Mouse (Mus musculus) heart, embryonic 10.5 days (tissue): Measurements from ENCODE around the gene AY074887. TPM values are rescaled to one million over a fixed set of nuclear protein-coding genes. Genes with fewer than 3 reads are reported as not detected.
A peak's percentile ranks its signal among the peaks of the same experiment; 100 is the strongest.

Experiments
- DNase-seq: peaks from one replicate; pipeline ENCODE4 v3.0.0-alpha.2; 2017; ENCODE audit warnings: low spot score
- H3K27ac ChIP-seq: fragments of 300-500 bp; sonication (generic); 2 replicates; pipeline ENCODE4 v1.5.1; 2016; ENCODE audit warnings: mild to moderate bottlenecking
- H3K27me3 ChIP-seq: fragments of 300-500 bp; sonication (generic); 2 replicates; pipeline ENCODE4 v1.6.1; 2016; ENCODE audit warnings: mild to moderate bottlenecking; ENCODE audit not compliant: poor library complexity, insufficient read depth, severe bottlenecking
- H3K36me3 ChIP-seq: fragments of 300-500 bp; sonication (generic); 2 replicates; pipeline ENCODE4 v1.6.1; 2016; ENCODE audit warnings: mild to moderate bottlenecking, moderate library complexity
- H3K4me1 ChIP-seq: fragments of 300-500 bp; sonication (generic); 2 replicates; pipeline ENCODE4 v1.6.1; 2016; ENCODE audit warnings: mild to moderate bottlenecking
- H3K4me3 ChIP-seq: fragments of 300-500 bp; sonication (generic); 2 replicates; pipeline ENCODE4 v1.5.1; 2016; ENCODE audit warnings: mild to moderate bottlenecking, moderate library complexity
- H3K9me3 ChIP-seq: fragments of 300-500 bp; sonication (generic); 2 replicates; pipeline ENCODE4 v1.6.1; 2016; ENCODE audit warnings: mild to moderate bottlenecking, moderate library complexity
- WGBS: fragments of 180-500 bp; shearing (Covaris S2); methylation state at CpG from one replicate; pipeline ENCODE4 v1.1.7; 2016; 5-methylcytosine and 5-hydroxymethylcytosine counted together
- polyA plus RNA-seq: library from polyadenylated mRNA; unstranded; fragments of >200 nt; fragmentation: Nextera tagmentation; extraction: Ambion mirVana; gene quantifications from 2 replicates; pipeline ENCODE4 v1.2.1, GENCODE M21; 2016

Gene AY074887
- polyA plus RNA-seq, 1 experiment from 2014 or later = 1.2 TPM

DNA sequence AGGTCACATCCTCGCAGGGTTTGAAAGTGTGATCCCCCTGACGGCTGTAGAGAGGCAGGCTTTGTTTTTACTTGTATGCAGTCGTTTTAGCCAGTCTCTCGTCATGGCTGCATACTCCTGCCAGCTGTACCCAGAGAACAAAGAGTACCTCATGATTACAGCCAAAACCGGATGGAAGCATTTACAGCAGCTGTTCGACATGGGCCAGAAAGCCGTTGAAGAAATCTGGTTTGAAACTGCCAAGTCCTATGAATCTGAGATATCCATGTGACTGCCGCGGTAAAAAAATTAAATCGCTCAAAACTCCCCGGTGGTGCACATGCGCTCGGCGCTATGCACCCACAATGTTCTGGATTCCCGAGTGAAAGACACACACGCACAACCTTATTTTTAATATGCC is 4.5 kb downstream of the AY074887 start:
- H3K9me3 ChIP-seq = no peaks in the 10 kb centered on the region
- DNase-seq = no peak
- 0 out of 2 replicates have a peak, but pooled peaks cover 1% of the 10 kb centered on the region for H3K4me1 ChIP-seq
- no peaks in the 10 kb centered on the region for H3K36me3 ChIP-seq
- no peak overlapping the region for H3K4me3 ChIP-seq
- no peaks in the 10 kb centered on the region for H3K27me3 ChIP-seq
- no peak overlapping the region for H3K27ac ChIP-seq
- 72% methylated on average over 16 of the region's 16 CpGs for WGBS

DNA sequence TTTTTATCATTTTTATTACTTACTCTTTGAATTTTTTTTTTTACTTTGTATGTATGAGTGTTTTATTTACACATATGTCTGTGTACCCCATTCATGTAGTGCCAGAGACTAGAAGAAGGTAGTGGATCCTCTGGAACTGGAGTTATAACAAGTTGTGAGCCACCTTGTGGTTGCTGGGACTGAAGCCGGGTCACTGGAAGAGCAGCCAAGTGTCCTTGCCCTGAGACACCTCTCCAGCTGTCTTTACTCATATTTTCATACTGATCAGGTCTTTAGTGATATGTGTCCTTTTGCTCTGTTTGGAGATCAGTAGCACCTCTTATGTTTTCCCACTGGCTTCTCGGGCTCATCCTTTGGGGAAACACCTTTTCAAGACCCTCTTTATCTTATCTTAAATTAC is 6.3 kb downstream of the AY074887 start:
- Histone ChIP-seq H3K4me3 (no peak overlapping the region), H3K9me3 (no peaks in the 10 kb centered on the region), H3K36me3 (no peaks in the 10 kb centered on the region), H3K27ac (no peak overlapping the region), H3K27me3 (no peaks in the 10 kb centered on the region), H3K4me1 (no peaks in the 10 kb centered on the region)
- no peak for DNase-seq
- 66% methylated on average over 2 of the region's 2 CpGs for WGBS

DNA sequence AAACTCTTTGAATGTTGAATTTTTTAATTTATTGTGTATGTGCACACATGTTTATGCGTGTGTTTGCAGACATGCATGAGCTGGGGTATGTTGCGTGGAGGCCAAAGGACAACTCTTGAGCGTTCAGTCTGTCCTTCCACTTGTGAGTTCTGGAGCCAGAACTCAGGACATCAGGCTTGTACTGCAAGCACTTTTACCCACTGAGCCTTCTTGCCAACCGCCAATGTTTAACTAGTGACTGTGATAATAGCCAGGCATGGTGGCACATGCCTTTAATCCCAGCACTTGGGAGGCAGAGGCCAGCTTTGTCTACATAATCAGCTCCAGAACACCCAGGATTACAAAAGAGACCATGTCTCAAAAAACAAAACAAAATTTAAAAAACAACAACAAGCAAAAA is 8.7 kb downstream of the AY074887 start:
- no peak for DNase-seq
- 91% methylated on average over 4 of the region's 4 CpGs for WGBS
- Histone ChIP-seq H3K27me3 (no peaks in the 10 kb centered on the region), H3K36me3 (peaks cover 6% of the 10 kb centered on the region; the same call in 1 of the 2 replicates), H3K4me3 (no peak overlapping the region), H3K4me1 (no peaks in the 10 kb centered on the region), H3K27ac (no peak overlapping the region), H3K9me3 (no peaks in the 10 kb centered on the region)

DNA sequence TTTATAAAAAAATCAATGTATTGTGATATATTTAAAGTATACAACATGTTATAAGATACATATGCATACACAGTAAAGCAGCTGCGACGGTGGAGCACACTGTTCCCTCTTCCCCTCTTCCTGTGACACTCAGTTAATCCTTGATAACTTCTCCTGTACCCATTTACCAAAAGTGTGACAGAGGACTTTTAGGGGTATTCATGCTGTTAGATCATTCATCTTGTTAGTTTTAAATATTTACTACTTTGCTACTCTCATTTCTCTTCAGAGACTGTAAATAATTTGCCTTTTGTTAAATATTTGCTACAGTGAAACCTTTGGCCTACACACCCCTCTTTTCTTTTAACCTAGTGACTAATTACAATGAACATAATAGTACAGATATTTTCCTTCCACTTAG is 18.4 kb downstream of the AY074887 start:
- no peak for DNase-seq
- Histone ChIP-seq H3K27ac (no peak overlapping the region), H3K4me1 (no peaks in the 10 kb centered on the region), H3K27me3 (no peaks in the 10 kb centered on the region), H3K9me3 (no peaks in the 10 kb centered on the region), H3K36me3 (no peaks in the 10 kb centered on the region), H3K4me3 (no peak overlapping the region)
- WGBS = 68% methylated on average over 2 of the region's 2 CpGs

DNA sequence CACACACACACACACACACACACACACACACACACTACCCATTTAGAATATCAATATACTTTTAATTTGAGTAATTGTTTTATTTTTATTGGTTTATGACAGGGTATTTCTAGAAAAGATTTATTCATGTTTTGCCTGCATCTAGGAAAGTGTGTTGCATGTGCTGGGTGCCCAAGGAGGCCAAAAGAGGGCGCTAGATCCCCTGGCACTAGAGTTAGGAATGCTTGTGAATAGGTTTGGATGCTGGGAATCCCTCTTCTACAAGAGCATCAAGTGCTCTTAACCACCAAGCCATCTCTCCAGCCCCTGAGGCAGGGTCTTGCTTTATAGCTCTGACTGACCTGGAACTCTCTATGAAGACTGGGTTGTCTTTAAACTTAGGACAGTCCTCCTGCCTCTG is 19.0 kb downstream of the AY074887 start:
- DNase-seq = no peak
- WGBS = 7% methylated on average over 1 of the region's 1 CpGs
- H3K36me3 ChIP-seq = no peaks in the 10 kb centered on the region
- H3K4me1 ChIP-seq = no peaks in the 10 kb centered on the region
- no peak overlapping the region for H3K27ac ChIP-seq
- no peaks in the 10 kb centered on the region for H3K27me3 ChIP-seq
- no peaks in the 10 kb centered on the region for H3K9me3 ChIP-seq
- no peak overlapping the region for H3K4me3 ChIP-seq

DNA sequence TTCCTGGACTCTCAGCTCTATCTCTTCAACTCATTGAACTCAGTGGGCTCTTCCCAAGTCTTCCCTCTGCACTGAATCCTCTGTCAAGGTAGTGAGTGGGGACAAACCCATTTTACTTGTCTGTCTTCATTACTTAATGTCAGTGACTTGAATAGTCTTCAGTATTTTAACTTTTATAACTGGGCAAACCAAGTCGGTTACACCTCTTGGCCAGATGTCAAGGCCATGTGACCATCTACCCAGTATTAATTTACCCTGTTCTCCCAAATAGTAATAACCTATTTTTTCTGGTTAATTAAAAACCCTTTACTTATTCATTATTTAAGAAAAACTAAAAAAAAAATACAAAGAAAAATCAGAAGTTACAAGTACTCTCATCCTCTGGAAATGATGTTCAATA is 20.1 kb downstream of the AY074887 start:
- H3K27me3 ChIP-seq = no peaks in the 10 kb centered on the region
- no peak overlapping the region for H3K27ac ChIP-seq
- no peaks in the 10 kb centered on the region for H3K9me3 ChIP-seq
- WGBS = 82% methylated on average over 1 of the region's 1 CpGs
- DNase-seq = no peak
- H3K4me1 ChIP-seq = no peaks in the 10 kb centered on the region
- no peaks in the 10 kb centered on the region for H3K36me3 ChIP-seq
- no peak overlapping the region for H3K4me3 ChIP-seq

DNA sequence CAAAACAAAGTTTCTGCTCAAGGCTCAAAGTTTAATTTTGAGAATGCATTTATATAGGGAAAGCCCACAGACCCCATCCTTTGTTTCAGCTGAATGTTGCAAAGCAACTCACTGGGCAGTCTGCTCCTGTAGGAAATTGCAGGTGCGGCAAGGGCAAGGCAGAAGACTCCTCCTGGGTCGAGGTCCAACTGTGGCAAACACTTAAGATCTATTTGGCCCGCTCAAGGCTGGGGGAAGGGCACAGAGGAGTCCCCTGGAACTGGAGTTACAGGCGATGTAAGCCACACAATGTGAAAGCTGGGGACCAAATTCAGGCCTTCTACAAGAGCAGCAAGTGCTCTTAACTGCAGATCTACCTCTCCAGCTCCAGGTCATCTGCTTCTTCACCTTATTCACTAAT is 30.9 kb downstream of the AY074887 start:
- 0 out of 2 replicates have a peak, but pooled peaks cover 3% of the 10 kb centered on the region for H3K9me3 ChIP-seq
- no peaks in the 10 kb centered on the region; the same call in 1 of the 2 replicates for H3K4me1 ChIP-seq
- H3K4me3 ChIP-seq = no peak overlapping the region
- H3K36me3 ChIP-seq = peaks cover 9% of the 10 kb centered on the region
- H3K27me3 ChIP-seq = no peaks in the 10 kb centered on the region
- 61% methylated on average over 4 of the region's 4 CpGs for WGBS
- DNase-seq = no peak
- no peak overlapping the region for H3K27ac ChIP-seq

DNA sequence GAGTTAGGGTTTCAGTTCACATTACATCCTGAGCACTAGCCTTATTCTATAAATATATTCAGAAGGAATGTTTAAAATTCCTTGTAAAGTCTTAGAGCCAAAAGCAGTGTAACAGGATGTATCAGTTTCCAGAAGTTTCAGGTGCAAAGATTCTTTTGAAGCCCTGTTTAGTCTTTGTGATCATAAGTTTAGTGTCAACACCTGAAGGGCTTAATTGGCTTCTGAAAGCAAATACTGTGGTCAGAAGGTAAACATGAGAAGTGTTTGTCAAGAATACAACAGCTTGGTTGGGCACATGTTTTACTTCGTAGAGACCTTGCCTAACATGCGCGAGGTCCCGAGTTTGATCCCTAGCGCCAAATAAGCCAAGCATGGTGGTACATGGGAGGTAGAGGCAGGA is 32.0 kb downstream of the AY074887 start:
- DNase-seq = no peak
- H3K9me3 ChIP-seq = 0 out of 2 replicates have a peak, but pooled peaks cover 3% of the 10 kb centered on the region
- H3K27ac ChIP-seq = no peak overlapping the region
- 90% methylated on average over 5 of the region's 5 CpGs for WGBS
- peaks cover 9% of the 10 kb centered on the region for H3K36me3 ChIP-seq
- no peaks in the 10 kb centered on the region for H3K27me3 ChIP-seq
- no peaks in the 10 kb centered on the region; the same call in 1 of the 2 replicates for H3K4me1 ChIP-seq
- no peak overlapping the region for H3K4me3 ChIP-seq

DNA sequence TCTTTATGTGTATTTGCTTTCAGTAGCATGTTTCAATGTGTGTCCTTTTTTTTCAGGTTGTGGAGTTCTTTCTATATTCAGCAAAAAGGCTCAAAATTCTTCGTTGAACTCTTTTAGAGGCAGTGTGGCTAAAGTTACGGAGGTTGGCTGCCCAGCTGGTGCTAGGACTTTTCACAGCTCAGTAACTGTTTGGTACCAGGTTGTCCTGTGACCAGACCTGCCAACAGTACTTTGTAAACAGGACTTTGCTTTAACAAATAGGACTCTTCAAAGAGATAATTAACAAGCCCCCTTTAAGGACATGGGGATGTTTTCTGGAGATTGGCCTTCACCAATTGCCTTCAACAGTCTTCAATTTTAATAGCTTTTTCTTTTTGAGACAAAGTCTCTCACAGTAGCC is 32.6 kb downstream of the AY074887 start:
- H3K36me3 ChIP-seq = peaks cover 9% of the 10 kb centered on the region
- 76% methylated on average over 2 of the region's 2 CpGs for WGBS
- H3K9me3 ChIP-seq = 0 out of 2 replicates have a peak, but pooled peaks cover 3% of the 10 kb centered on the region
- peak overlapping the region; percentile 82; the same call in 1 of the 2 replicates for H3K4me3 ChIP-seq
- no peak overlapping the region for H3K27ac ChIP-seq
- H3K27me3 ChIP-seq = no peaks in the 10 kb centered on the region
- no peaks in the 10 kb centered on the region; the same call in 1 of the 2 replicates for H3K4me1 ChIP-seq
- no peak for DNase-seq

DNA sequence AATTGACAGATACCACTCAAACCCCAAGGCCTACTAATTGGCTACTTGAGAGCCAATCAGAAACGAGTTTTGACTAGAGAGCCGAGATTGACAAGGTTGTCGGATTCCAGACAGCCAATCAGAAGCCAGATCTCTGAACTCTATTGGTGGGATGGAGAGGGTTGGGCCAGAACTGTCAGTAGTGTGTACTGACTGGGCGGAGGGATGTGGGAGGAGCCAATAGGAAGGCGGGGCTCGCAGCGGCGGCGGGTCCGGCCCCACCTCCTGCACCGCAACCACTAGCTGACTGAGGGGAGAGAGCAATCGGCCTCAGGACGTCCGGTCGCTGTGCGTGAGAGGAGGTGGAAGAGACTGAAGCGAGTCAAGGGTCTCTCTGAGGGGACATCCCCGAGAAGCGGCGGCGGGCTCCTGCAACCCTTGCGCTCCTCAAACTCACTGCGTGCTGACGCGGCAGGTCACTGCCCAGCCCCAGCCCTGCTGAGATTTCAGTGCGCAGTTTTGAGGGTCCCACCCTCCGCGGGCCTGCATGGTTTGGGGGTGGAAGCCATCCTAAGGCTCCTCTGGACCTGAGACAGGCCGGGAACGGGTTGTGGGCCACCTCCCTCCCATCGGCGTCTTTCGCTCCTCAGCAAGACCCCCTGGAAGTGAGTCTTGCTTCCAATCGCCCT is 33.7 kb downstream of the AY074887 start, which contains the start of gene Hykk:
Gene Hykk (plus strand): TSS at position 274 of the 668 bp plus-strand sequence.
- under 1% methylated on average over 34 of the region's 34 CpGs for WGBS

DNA sequence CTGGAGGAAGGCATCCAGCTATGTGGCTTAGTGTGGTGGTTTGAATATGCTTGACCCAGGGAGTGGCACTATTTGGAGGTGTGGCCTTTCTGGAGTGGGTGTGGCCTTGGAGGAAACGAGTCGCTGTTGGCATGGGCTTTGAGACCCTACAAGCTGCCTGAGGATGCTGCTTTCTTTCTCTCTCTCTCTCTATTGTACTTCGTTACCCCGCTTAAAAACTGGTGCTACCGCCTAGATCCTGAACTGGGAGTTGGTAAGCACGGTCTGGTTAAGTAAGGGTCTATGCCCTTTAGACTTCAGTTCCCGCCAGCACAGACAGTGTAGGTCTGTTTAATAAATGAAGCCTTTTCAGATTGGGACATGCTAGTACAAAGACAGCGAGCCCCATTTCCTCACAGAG is 34.4 kb downstream of the AY074887 start:
- no peak for DNase-seq
- 64% methylated on average over 8 of the region's 8 CpGs for WGBS
- Histone ChIP-seq H3K27me3 (no peaks in the 10 kb centered on the region), H3K36me3 (peaks cover 6% of the 10 kb centered on the region; the same call in 1 of the 2 replicates), H3K27ac (no peak overlapping the region), H3K4me3 (peak overlapping the region; percentile 82), H3K4me1 (no peaks in the 10 kb centered on the region; the same call in 1 of the 2 replicates), H3K9me3 (0 out of 2 replicates have a peak, but pooled peaks cover 3% of the 10 kb centered on the region)

More for the DNA sequence above, 33.7 kb downstream of the AY074887 start, which contains the start of gene Hykk:
- Histone ChIP-seq H3K4me3 (peak within 1 kb of the TSS; percentile 82), H3K36me3 (0 out of 2 replicates have a peak, but pooled peaks cover 2% of the 10 kb centered on the region), H3K27me3 (no peaks in the 10 kb centered on the region), H3K4me1 (no peaks in the 10 kb centered on the region; the same call in 1 of the 2 replicates), H3K9me3 (0 out of 2 replicates have a peak, but pooled peaks cover 3% of the 10 kb centered on the region), H3K27ac (peak within 1 kb of the TSS; percentile 85)
- DNase-seq = peak; percentile 94

DNA sequence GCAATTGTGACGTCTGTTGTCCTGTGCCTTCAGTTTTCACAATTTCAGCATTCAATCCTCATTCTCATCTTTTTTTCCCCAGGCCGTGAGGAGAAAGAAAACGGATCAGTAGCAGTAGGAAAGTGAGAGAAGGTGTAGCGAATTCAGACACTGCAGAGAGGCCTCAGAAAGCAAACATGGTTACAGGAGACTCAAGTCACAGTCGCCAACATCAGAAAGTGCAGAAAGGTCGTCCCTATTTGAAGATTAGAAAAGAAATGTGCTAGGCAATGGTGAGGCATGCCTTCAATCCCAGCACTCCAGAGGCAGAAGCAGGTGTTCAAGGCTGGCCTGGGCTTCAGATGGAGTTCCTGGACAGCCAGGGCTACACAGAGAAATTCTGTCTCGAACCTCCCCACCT is 35.2 kb downstream of the AY074887 start:
- WGBS = 72% methylated on average over 7 of the region's 7 CpGs
- no peak for DNase-seq

DNA sequence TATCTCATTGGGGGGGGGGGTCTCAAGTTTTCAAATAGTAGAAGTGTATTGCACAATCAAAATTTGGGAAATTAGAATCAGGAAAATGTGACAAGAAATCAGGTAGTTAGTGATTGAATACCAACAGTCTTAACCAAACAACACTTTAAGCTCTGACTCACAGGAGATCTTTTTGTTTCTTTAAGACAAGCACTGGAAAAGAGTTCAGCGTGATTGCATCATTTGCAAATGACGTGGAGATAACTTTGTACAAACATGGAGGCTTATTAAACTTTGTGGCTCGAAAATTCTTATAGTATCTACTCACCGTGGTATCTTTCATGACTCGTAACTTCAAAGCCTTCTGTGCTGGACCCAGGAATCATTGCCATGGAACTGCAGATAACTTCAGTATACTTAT is 41.4 kb downstream of the AY074887 start:
- DNase-seq = no peak

More for the DNA sequence above, 35.2 kb downstream of the AY074887 start:
- H3K9me3 ChIP-seq = 0 out of 2 replicates have a peak, but pooled peaks cover 3% of the 10 kb centered on the region
- peaks cover 8% of the 10 kb centered on the region; the same call in 1 of the 2 replicates for H3K36me3 ChIP-seq
- no peak overlapping the region for H3K27ac ChIP-seq
- H3K27me3 ChIP-seq = no peaks in the 10 kb centered on the region
- no peak overlapping the region for H3K4me3 ChIP-seq
- H3K4me1 ChIP-seq = no peaks in the 10 kb centered on the region; the same call in 1 of the 2 replicates

More for the DNA sequence above, 41.4 kb downstream of the AY074887 start:
- Histone ChIP-seq H3K4me3 (no peak overlapping the region), H3K9me3 (no peaks in the 10 kb centered on the region), H3K27ac (no peak overlapping the region), H3K27me3 (no peaks in the 10 kb centered on the region), H3K4me1 (no peaks in the 10 kb centered on the region), H3K36me3 (peaks cover 62% of the 10 kb centered on the region)
- WGBS = 81% methylated on average over 5 of the region's 5 CpGs
